Mouse (Mus musculus): Measurements from ENCODE around the gene Ccr8.
"Not testable (repeated sequence)": the region's sequence is repeated elsewhere in the genome, so short reads cannot be mapped to it uniquely, and the experiment has no call there.

Ccr8 gene

GRCm38 (mm10) chr9:120091086-120091485 lies 828 bp upstream of the Ccr8 start:
- no peak for DNase-seq (ENCODE audit: low spot score)

DNA sequence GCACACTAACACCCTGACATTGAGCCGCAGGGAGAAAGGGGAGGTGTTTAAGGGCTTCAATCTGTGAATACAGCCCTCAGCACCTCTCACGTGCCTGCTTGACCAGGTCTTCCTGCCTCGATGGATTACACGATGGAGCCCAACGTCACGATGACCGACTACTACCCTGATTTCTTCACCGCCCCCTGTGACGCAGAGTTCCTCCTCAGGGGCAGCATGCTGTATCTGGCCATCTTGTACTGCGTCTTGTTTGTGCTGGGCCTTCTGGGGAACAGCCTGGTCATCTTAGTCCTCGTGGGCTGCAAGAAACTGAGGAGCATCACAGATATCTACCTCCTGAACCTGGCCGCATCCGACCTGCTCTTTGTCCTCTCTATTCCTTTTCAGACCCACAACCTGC lies 1.8 kb downstream of the Ccr8 start:
- no peak for DNase-seq (ENCODE audit: low spot score)

DNA sequence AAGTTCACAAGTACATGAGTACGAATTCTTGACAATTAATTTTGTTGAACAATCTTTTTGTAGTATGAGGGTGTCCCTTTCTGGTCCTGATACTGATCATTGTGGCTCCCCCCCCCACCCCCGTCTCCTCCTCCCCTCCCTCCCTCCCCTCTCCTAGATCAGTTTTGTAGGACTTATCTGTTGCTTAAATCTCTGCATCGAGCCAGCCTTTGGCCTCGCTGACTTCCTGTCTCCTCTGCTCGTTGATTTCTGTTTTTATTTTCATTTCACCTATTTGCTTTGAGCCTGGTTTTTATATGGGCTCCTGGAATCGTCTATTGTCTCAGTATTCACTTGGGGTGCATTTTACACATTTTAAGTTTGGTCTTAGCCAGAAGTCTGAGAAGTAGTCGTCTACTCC lies 4.0 kb downstream of the Ccr8 start:
- DNase-seq (ENCODE audit: low spot score), result no peak

DNA sequence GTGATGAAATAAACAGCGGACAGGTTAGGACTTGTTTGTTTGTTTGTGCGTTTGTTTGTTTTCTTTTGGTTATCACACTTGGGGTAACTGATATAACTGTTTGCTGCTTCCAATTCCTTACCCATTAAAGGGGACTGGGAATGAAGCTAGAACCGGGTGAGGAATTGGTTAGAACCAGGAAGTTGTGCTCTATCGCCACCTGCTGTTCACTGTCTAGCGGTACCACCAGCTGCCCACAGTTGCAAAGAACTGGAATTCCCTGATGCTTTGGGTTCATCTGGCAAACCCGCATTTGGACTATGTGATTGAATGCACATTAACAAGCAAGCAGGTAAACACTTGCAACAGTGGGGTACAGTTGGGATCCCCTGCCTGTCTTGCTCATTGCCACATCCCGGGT lies 6.8 kb downstream of the Ccr8 start:
- no peak for DNase-seq (ENCODE audit: low spot score)

DNA sequence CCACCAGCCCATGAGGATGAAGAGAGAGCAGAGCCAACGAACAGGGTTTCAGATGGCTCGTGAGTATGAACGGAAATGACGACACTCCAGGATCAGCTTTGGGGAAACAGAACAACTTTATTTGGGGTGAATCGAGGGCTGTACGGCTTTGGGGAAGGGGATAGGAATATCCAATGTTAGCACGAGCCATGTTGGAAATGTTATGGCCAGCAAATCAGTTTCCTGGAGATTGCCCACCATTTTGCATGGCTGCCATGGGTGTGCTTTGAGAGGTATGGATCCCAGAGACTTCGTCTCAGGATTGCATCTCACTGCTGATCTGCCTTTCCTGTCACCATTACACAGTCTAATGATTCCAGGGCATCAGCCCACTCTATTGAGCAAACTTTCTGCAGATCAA lies 7.4 kb downstream of the Ccr8 start:
- DNase-seq (ENCODE audit: low spot score), result no peak

- no peak for DNase-seq (ENCODE audit: low spot score)
These were observed 9.3 kb downstream of the Ccr8 start for GRCm38 (mm10) chr9:120101165-120101564.

GRCm38 (mm10) chr9:120108953-120109352 lies 17.0 kb downstream of the Ccr8 start:
- not testable (repeated sequence) for DNase-seq (ENCODE audit: low spot score)

- peak; percentile 80 for DNase-seq (ENCODE audit: low spot score)
These were observed 18.5 kb downstream of the Ccr8 start, which contains the start of gene Slc25a38 for GRCm38 (mm10) chr9:120110211-120111018. Gene Slc25a38, plus strand, starts transcription at chr9:120110374.

- DNase-seq (ENCODE audit: low spot score), result no peak
These were observed 19.4 kb downstream of the Ccr8 start for GRCm38 (mm10) chr9:120111156-120111945.

DNA sequence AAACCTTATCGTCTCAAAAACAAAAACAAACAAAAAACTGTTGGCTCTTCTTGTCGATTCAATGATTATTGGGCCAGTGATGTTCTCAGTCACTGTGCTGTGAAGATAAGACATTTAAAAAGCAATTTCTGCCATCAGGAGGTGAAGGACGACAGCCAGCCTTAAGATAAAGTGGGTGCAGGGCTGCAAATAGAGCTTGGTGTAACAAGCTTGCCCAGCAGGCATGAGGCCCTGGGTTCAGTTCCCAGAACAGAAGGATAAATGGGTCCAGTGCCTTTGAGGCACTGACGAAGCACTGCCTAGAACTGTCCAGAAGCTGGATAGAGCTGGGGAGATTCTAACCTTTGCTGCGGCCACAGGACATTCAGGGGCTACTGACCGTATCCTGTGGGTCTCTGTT lies 20.6 kb downstream of the Ccr8 start:
- DNase-seq (ENCODE audit: low spot score), result no peak

- no peak for DNase-seq (ENCODE audit: low spot score)
These were observed 21.5 kb downstream of the Ccr8 start for GRCm38 (mm10) chr9:120113456-120113855.

- no peak for DNase-seq (ENCODE audit: low spot score)
These were observed 22.3 kb downstream of the Ccr8 start for GRCm38 (mm10) chr9:120114051-120114788.

DNA sequence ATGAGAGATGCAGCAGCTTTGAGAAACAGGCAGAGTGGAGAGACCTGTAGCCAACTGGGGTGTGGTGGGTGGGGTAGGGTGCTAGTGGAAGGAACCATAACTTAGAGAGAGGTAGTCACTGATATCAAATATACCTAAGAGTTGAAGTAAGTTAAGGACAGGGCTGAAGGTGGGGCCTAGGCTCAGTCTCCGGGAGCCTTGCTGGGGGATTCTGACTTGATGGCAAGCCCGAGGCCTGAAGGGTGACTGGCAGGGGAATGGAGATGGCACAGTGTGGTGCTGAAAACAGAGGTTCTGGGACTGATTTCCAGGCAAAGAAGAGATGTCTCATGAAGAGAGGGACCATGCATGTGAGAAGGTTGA lies 22.9 kb downstream of the Ccr8 start:
- DNase-seq (ENCODE audit: low spot score), result no peak

- DNase-seq (ENCODE audit: low spot score), result no peak
These were observed 23.7 kb downstream of the Ccr8 start for GRCm38 (mm10) chr9:120115580-120115979.

DNA sequence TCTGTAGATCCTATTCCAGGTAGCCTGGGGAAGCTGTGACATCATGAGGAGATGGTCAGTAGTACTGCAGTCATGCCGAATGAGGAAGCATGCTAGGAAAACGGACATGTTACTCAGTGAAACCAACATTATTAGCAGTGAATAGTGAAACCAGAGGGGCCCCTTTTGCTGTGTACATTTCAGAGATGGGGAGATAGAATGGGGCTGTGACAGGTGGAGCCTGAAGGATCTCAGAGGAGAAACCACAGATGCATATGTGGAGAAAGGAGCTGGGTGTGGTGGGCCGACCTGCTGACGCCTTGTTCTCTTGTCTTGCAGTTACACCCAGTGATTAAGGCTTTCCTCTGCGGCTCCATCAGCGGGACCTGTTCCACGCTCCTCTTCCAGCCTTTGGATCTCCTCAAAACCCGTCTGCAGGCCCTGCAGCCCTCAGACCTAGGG lies 24.3 kb downstream of the Ccr8 start:
- no peak for DNase-seq (ENCODE audit: low spot score)

DNA sequence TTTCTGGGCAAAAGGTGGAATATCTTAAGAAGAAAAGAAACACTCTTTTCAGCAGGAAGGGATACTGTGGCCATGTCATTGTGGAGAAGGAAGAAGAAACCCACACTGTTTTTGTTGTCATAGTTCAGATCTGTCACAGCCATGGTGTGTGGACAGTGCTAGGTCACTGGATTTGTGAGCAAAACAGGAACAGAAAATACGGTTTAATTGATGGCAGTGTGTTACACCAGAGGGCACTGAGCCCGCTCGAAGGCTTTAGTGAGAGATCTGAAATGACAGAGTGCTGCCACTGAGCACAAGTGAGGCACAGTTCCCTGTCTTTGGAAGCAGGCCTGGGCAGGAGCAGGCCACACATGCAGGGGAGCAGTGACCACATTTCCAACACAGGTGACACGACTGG lies 26.3 kb downstream of the Ccr8 start:
- DNase-seq (ENCODE audit: low spot score), result no peak

DNA sequence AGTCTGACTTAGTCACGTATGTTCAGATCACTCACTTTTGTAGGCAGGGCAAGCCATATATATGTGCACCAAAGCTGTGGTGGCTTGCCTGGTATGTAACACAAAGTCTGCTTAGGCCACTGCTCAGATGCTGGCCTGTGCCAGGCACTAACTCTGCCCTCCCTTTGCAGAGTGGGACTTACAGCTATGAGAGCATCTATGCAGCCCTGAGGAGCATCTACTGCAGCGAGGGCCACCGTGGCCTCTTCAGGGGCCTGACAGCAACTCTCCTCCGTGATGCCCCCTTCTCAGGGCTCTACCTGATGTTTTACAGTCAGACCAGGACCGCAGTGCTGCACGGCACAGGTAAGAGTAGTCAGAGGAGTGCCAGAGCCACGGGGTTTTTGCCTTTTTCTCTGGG lies 28.6 kb downstream of the Ccr8 start:
- no peak for DNase-seq (ENCODE audit: low spot score)

GRCm38 (mm10) chr9:120126868-120127267 lies 35.0 kb downstream of the Ccr8 start:
- no peak for DNase-seq (ENCODE audit: low spot score)

- DNase-seq (ENCODE audit: low spot score), result peak; percentile 87
These were observed 35.8 kb downstream of the Ccr8 start, which contains the start of gene Rpsa for GRCm38 (mm10) chr9:120127538-120128251. Gene Rpsa, plus strand, starts transcription at chr9:120127689.

DNA sequence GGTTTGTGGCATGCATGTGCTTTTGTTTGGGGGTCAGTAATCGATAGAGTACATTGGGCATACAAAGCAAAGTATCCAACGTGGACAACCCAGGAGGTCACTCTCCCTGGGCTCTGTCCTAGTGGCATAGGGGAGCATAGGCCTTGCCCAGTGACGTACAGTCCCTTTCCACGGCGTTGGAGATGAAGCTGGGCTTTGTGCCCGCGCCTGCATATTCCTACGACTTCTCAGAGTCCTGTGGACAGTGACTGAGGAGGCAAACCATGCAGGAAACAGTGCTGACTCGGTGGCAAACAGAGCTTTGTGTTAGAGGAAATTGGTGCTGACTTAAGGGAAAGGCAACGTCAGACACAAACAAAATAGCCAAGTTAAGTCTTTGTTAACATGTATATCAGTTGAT lies 37.4 kb downstream of the Ccr8 start:
- no peak for DNase-seq (ENCODE audit: low spot score)

DNA sequence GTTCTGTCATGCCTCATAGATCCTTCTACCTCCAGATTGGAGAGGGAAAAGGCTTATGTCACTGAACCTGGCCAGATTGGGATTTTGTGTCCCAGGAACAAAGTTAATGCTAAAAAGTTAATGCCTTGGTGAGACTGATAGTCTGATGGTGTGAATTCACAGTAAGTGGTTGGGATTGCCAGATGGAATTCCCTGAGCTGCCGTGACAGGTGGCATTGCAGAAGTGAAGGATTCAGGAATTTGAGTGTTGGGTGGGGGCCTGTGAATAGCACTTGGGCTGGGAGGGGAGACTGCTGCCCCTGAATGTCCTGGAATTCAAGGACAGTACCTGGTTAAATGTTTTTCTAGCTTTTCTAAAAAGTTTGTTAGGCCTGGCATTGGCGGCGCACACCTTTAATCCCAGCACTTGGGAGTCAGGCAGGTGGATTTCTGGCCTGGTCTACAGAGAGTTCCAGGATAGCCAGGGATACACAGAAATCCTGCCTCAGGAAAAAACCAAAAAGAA lies 39.9 kb downstream of the Ccr8 start:
- DNase-seq (ENCODE audit: low spot score), result no peak
